Mouse (Mus musculus) midbrain, embryonic 16.5 days (tissue): Measurements from ENCODE around the gene Tmem158. TPM values are rescaled to one million over a fixed set of nuclear protein-coding genes. Genes with fewer than 3 reads are reported as not detected.

ENCODE experiments used
- ATAC-seq: fragments of 200-750 bp; cut with Nextera tagmentation; 2 replicates; pipeline ENCODE4 v1.8.0; 2017; ENCODE audit warnings: moderate TSS enrichment
- H3K27ac ChIP-seq: fragments of 300-500 bp; sonication (generic); 2 replicates; pipeline ENCODE4 v1.5.1; 2014; ENCODE audit warnings: mild to moderate bottlenecking, low read length, mixed read lengths
- H3K27me3 ChIP-seq: fragments of 300-500 bp; sonication (generic); 2 replicates; pipeline ENCODE4 v1.6.1; 2014; ENCODE audit warnings: low read depth, low read length, mixed read lengths; ENCODE audit not compliant: control insufficient read depth, insufficient read depth
- H3K36me3 ChIP-seq: fragments of 300-500 bp; sonication (generic); 2 replicates; pipeline ENCODE4 v1.6.1; 2014; ENCODE audit warnings: mild to moderate bottlenecking, low read length, moderate library complexity, mixed read lengths; ENCODE audit not compliant: control insufficient read depth, insufficient read depth
- H3K4me1 ChIP-seq: fragments of 300-500 bp; sonication (generic); 2 replicates; pipeline ENCODE4 v1.6.1; 2014; ENCODE audit warnings: mild to moderate bottlenecking, low read length, mixed read lengths; ENCODE audit not compliant: control insufficient read depth, insufficient read depth
- H3K4me2 ChIP-seq: fragments of 300-500 bp; sonication (generic); 2 replicates; pipeline ENCODE4 v1.6.1; 2014; ENCODE audit warnings: mild to moderate bottlenecking, low read length, mixed read lengths
- H3K4me3 ChIP-seq: fragments of 300-500 bp; sonication (generic); 2 replicates; pipeline ENCODE4 v1.5.1; 2014; ENCODE audit warnings: low read depth, mild to moderate bottlenecking, low read length, moderate library complexity, mixed read lengths
- H3K9ac ChIP-seq: fragments of 300-500 bp; sonication (generic); 2 replicates; pipeline ENCODE4 v1.6.1; 2014; ENCODE audit warnings: low read depth, low read length, mixed read lengths
- H3K9me3 ChIP-seq: fragments of 300-500 bp; sonication (generic); replicated peaks from 2 replicates; pipeline ENCODE4 v1.6.1; 2014; ENCODE audit warnings: mild to moderate bottlenecking, low read length, mixed read lengths; ENCODE audit not compliant: control insufficient read depth, poor library complexity, severe bottlenecking
- WGBS: fragments of 180-500 bp; shearing (Covaris S2); extraction: QIAGEN DNeasy Blood & Tissue Kit; methylation state at CpG from one replicate; pipeline ENCODE4 v1.1.7; 2014; 5-methylcytosine and 5-hydroxymethylcytosine counted together
- polyA plus RNA-seq: library from polyadenylated mRNA; unstranded; fragments of >200 nt; fragmentation: Nextera tagmentation; extraction: Ambion mirVana; gene quantifications from 2 replicates; pipeline ENCODE4 v1.2.1, GENCODE M21; 2015

The Tmem158 gene
- polyA plus RNA-seq, 1 experiment from 2014 or later = 35.8 TPM

GRCm38 (mm10) chr9:123288378-123288777 lies 27.8 kb upstream of the Tmem158 start:
- H3K27ac ChIP-seq = no peak overlapping the region
- no peak for ATAC-seq
- no peaks in the 10 kb centered on the region for H3K36me3 ChIP-seq
- H3K27me3 ChIP-seq = no peaks in the 10 kb centered on the region
- H3K9me3 ChIP-seq = no peaks in the 10 kb centered on the region
- H3K4me1 ChIP-seq = no peaks in the 10 kb centered on the region
- WGBS = 80% methylated on average over 3 of the region's 3 CpGs
- no peak overlapping the region for H3K4me2 ChIP-seq
- H3K9ac ChIP-seq = no peak overlapping the region
- no peak overlapping the region for H3K4me3 ChIP-seq

- no peak overlapping the region for H3K9ac ChIP-seq
- WGBS = 52% methylated on average over 4 of the region's 4 CpGs
- H3K9me3 ChIP-seq = no peaks in the 10 kb centered on the region
- no peak overlapping the region for H3K27ac ChIP-seq
- no peak for ATAC-seq
- no peaks in the 10 kb centered on the region for H3K4me1 ChIP-seq
- H3K36me3 ChIP-seq = no peaks in the 10 kb centered on the region
- no peak overlapping the region for H3K4me3 ChIP-seq
- no peak overlapping the region for H3K4me2 ChIP-seq
- no peaks in the 10 kb centered on the region for H3K27me3 ChIP-seq
Observed at GRCm38 (mm10) chr9:123285623-123286022, 25.1 kb upstream of the Tmem158 start.

- ATAC-seq = no peak
Observed at GRCm38 (mm10) chr9:123280775-123281174, 20.2 kb upstream of the Tmem158 start.

GRCm38 (mm10) chr9:123278003-123278402 lies 17.4 kb upstream of the Tmem158 start:
- Histone ChIP-seq H3K27ac (no peak overlapping the region), H3K36me3 (no peaks in the 10 kb centered on the region), H3K4me3 (no peak overlapping the region), H3K27me3 (no peaks in the 10 kb centered on the region), H3K9ac (no peak overlapping the region), H3K9me3 (no peaks in the 10 kb centered on the region), H3K4me2 (no peak overlapping the region), H3K4me1 (no peaks in the 10 kb centered on the region)
- ATAC-seq = no peak
- WGBS = 86% methylated on average over 2 of the region's 2 CpGs

More at GRCm38 (mm10) chr9:123280775-123281174, 20.2 kb upstream of the Tmem158 start:
- no peaks in the 10 kb centered on the region for H3K4me1 ChIP-seq
- no peak overlapping the region for H3K27ac ChIP-seq
- no peaks in the 10 kb centered on the region for H3K36me3 ChIP-seq
- no peak overlapping the region for H3K4me2 ChIP-seq
- H3K9ac ChIP-seq = no peak overlapping the region
- no peak overlapping the region for H3K4me3 ChIP-seq
- H3K9me3 ChIP-seq = no peaks in the 10 kb centered on the region
- H3K27me3 ChIP-seq = no peaks in the 10 kb centered on the region

GRCm38 (mm10) chr9:123275373-123275772 lies 14.8 kb upstream of the Tmem158 start:
- no peak overlapping the region for H3K27ac ChIP-seq
- no peak for ATAC-seq
- no peak overlapping the region for H3K9ac ChIP-seq
- no peak overlapping the region for H3K4me2 ChIP-seq
- no peaks in the 10 kb centered on the region for H3K9me3 ChIP-seq
- WGBS = 93% methylated on average over 2 of the region's 2 CpGs
- no peaks in the 10 kb centered on the region for H3K4me1 ChIP-seq
- H3K27me3 ChIP-seq = no peaks in the 10 kb centered on the region
- H3K36me3 ChIP-seq = no peaks in the 10 kb centered on the region
- no peak overlapping the region for H3K4me3 ChIP-seq

- ATAC-seq = no peak
- Histone ChIP-seq H3K4me2 (no peak overlapping the region), H3K36me3 (no peaks in the 10 kb centered on the region), H3K4me1 (no peaks in the 10 kb centered on the region), H3K4me3 (no peak overlapping the region), H3K27me3 (no peaks in the 10 kb centered on the region), H3K9me3 (no peaks in the 10 kb centered on the region), H3K9ac (no peak overlapping the region), H3K27ac (no peak overlapping the region)
- 80% methylated on average over 5 of the region's 5 CpGs for WGBS
Observed at GRCm38 (mm10) chr9:123274674-123275073, 14.1 kb upstream of the Tmem158 start.

GRCm38 (mm10) chr9:123273876-123274275 lies 13.3 kb upstream of the Tmem158 start:
- Histone ChIP-seq H3K4me1 (no peaks in the 10 kb centered on the region), H3K36me3 (no peaks in the 10 kb centered on the region), H3K27me3 (no peaks in the 10 kb centered on the region), H3K4me3 (no peak overlapping the region), H3K4me2 (no peak overlapping the region), H3K9ac (no peak overlapping the region), H3K9me3 (no peaks in the 10 kb centered on the region), H3K27ac (no peak overlapping the region)
- no peak for ATAC-seq
- 63% methylated on average over 2 of the region's 2 CpGs for WGBS

GRCm38 (mm10) chr9:123271552-123271951 lies 11.0 kb upstream of the Tmem158 start:
- ATAC-seq = no peak
- WGBS = 82% methylated on average over 4 of the region's 4 CpGs
- no peaks in the 10 kb centered on the region for H3K4me1 ChIP-seq
- no peak overlapping the region for H3K4me2 ChIP-seq
- H3K9ac ChIP-seq = no peak overlapping the region
- H3K27me3 ChIP-seq = no peaks in the 10 kb centered on the region
- H3K9me3 ChIP-seq = no peaks in the 10 kb centered on the region
- H3K4me3 ChIP-seq = no peak overlapping the region
- H3K36me3 ChIP-seq = no peaks in the 10 kb centered on the region
- no peak overlapping the region for H3K27ac ChIP-seq

GRCm38 (mm10) chr9:123269906-123270558 lies 9.5 kb upstream of the Tmem158 start:
- H3K4me2 ChIP-seq = no peak overlapping the region
- 100% methylated on average over 2 of the region's 2 CpGs for WGBS

More at GRCm38 (mm10) chr9:123269906-123270558, 9.5 kb upstream of the Tmem158 start:
- no peaks in the 10 kb centered on the region for H3K4me1 ChIP-seq
- H3K9me3 ChIP-seq = no peaks in the 10 kb centered on the region
- no peak overlapping the region for H3K27ac ChIP-seq
- H3K9ac ChIP-seq = no peak overlapping the region
- no peak overlapping the region for H3K4me3 ChIP-seq
- no peaks in the 10 kb centered on the region for H3K36me3 ChIP-seq
- no peaks in the 10 kb centered on the region for H3K27me3 ChIP-seq
- no peak for ATAC-seq
